Mouse (Mus musculus): ENCODE data around the gene Cxcl14. TPM values are rescaled to one million over a fixed set of nuclear protein-coding genes. Genes with fewer than 3 reads are reported as not detected.

Gene Cxcl14
- polyA plus RNA-seq, 1 experiment from 2014 or later: 4.9 TPM

GRCm38 (mm10) chr13:56243104-56243503 lies 53.2 kb downstream of the Cxcl14 start:
- peaks cover 88% of the 10 kb centered on the region for H3K27me3 ChIP-seq
- no peak overlapping the region for H3K27ac ChIP-seq
- H3K36me3 ChIP-seq: no peaks in the 10 kb centered on the region
- no peak for ATAC-seq (ENCODE audit: low FRiP score)
- H3K4me1 ChIP-seq (replicated peaks): no peaks in the 10 kb centered on the region
- WGBS: 90% methylated on average over 5 of the region's 5 CpGs
- H3K4me3 ChIP-seq: no peak overlapping the region
- H3K4me2 ChIP-seq: no peak overlapping the region
- H3K9me3 ChIP-seq: no peaks in the 10 kb centered on the region
- no peak overlapping the region for H3K9ac ChIP-seq

GRCm38 (mm10) chr13:56240012-56240770 lies 56.2 kb downstream of the Cxcl14 start:
- Histone ChIP-seq H3K36me3 (no peaks in the 10 kb centered on the region), H3K9me3 (no peaks in the 10 kb centered on the region), H3K4me2 (no peak overlapping the region), H3K9ac (no peak overlapping the region), H3K27me3 (peaks cover 89% of the 10 kb centered on the region), H3K27ac (no peak overlapping the region), H3K4me3 (no peak overlapping the region), H3K4me1 (replicated peaks) (no peaks in the 10 kb centered on the region; the same call in 1 of the 2 replicates)
- ATAC-seq (ENCODE audit: low FRiP score): no peak
- WGBS: 59% methylated on average over 16 of the region's 16 CpGs

Other genes with a start within 250 kb of the Cxcl14 start
- 369 and 380 TPM in 2 replicates for gene H2afy, start 160.2 kb downstream of the Cxcl14 start, polyA plus RNA-seq (2015; fragmentation: Nextera tagmentation; extraction: Ambion mirVana)
- gene Tifab, start 117.7 kb downstream of the Cxcl14 start, polyA plus RNA-seq (2015; fragmentation: Nextera tagmentation; extraction: Ambion mirVana): 1.1 and 1.5 TPM in 2 replicates
- gene Neurog1, start 44.4 kb downstream of the Cxcl14 start, polyA plus RNA-seq (2015; fragmentation: Nextera tagmentation; extraction: Ambion mirVana): 5.9 and 9.8 TPM in 2 replicates
- gene Gm3045, start 130.0 kb upstream of the Cxcl14 start, polyA plus RNA-seq (2015; fragmentation: Nextera tagmentation; extraction: Ambion mirVana): not detected in 2 replicates
- gene Slc25a48, start 141.8 kb upstream of the Cxcl14 start, polyA plus RNA-seq (2015; fragmentation: Nextera tagmentation; extraction: Ambion mirVana): not detected in 2 replicates
- gene Il9, start 185.7 kb upstream of the Cxcl14 start, polyA plus RNA-seq (2015; fragmentation: Nextera tagmentation; extraction: Ambion mirVana): not detected in 2 replicates
- 2.8 and 3.5 TPM in 2 replicates for gene Fbxl21, start 225.9 kb upstream of the Cxcl14 start, polyA plus RNA-seq (2015; fragmentation: Nextera tagmentation; extraction: Ambion mirVana)

All from hindbrain, embryonic 13.5 days (tissue).